Mouse (Mus musculus) kidney, embryonic 15.5 days (tissue): ENCODE results near the gene Adprhl2. TPM values are rescaled to one million over a fixed set of nuclear protein-coding genes. Genes with fewer than 3 reads are reported as not detected.
A peak's percentile ranks its signal among the peaks of the same experiment; 100 is the strongest.

ENCODE experiments used
- ATAC-seq: fragments of 200-750 bp; cut with Nextera tagmentation; replicated peaks from 2 replicates; pipeline ENCODE4 v1.8.0; 2017; ENCODE audit warnings: moderate TSS enrichment; ENCODE audit not compliant: low FRiP score
- H3K27ac ChIP-seq: fragments of 300-500 bp; sonication (generic); 2 replicates; pipeline ENCODE4 v1.5.1; 2015; ENCODE audit warnings: mild to moderate bottlenecking, inconsistent platforms
- H3K27me3 ChIP-seq: fragments of 300-500 bp; sonication (generic); 2 replicates; pipeline ENCODE4 v1.6.1; 2015; ENCODE audit warnings: inconsistent platforms
- H3K36me3 ChIP-seq: fragments of 300-500 bp; sonication (generic); 2 replicates; pipeline ENCODE4 v1.6.1; 2015; ENCODE audit warnings: inconsistent platforms
- H3K4me1 ChIP-seq: fragments of 300-500 bp; sonication (generic); 2 replicates; pipeline ENCODE4 v1.6.1; 2015; ENCODE audit warnings: inconsistent platforms
- H3K4me2 ChIP-seq: fragments of 300-500 bp; sonication (generic); 2 replicates; pipeline ENCODE4 v1.6.1; 2015; ENCODE audit warnings: moderate library complexity, mild to moderate bottlenecking, inconsistent platforms
- H3K4me3 ChIP-seq: fragments of 300-500 bp; sonication (generic); replicated peaks from 2 replicates; pipeline ENCODE4 v1.5.1; 2015; ENCODE audit warnings: mild to moderate bottlenecking, inconsistent platforms
- H3K9ac ChIP-seq: fragments of 300-500 bp; sonication (generic); 2 replicates; pipeline ENCODE4 v1.6.1; 2015; ENCODE audit warnings: mild to moderate bottlenecking, inconsistent platforms
- H3K9me3 ChIP-seq: fragments of 300-500 bp; sonication (generic); replicated peaks from 2 replicates; pipeline ENCODE4 v1.6.1; 2016; ENCODE audit warnings: inconsistent platforms
- WGBS: fragments of 180-500 bp; shearing (Covaris S2); methylation state at CpG from one replicate; pipeline ENCODE4 v1.1.7; 2015; ENCODE audit warnings: mixed read lengths; 5-methylcytosine and 5-hydroxymethylcytosine counted together
- polyA plus RNA-seq: library from polyadenylated mRNA; unstranded; fragments of >200 nt; fragmentation: Nextera tagmentation; extraction: Ambion mirVana; gene quantifications from 2 replicates; pipeline ENCODE4 v1.2.1, GENCODE M21; 2015

Gene Adprhl2
- 74.4 and 81.1 TPM in 2 replicates for polyA plus RNA-seq

DNA sequence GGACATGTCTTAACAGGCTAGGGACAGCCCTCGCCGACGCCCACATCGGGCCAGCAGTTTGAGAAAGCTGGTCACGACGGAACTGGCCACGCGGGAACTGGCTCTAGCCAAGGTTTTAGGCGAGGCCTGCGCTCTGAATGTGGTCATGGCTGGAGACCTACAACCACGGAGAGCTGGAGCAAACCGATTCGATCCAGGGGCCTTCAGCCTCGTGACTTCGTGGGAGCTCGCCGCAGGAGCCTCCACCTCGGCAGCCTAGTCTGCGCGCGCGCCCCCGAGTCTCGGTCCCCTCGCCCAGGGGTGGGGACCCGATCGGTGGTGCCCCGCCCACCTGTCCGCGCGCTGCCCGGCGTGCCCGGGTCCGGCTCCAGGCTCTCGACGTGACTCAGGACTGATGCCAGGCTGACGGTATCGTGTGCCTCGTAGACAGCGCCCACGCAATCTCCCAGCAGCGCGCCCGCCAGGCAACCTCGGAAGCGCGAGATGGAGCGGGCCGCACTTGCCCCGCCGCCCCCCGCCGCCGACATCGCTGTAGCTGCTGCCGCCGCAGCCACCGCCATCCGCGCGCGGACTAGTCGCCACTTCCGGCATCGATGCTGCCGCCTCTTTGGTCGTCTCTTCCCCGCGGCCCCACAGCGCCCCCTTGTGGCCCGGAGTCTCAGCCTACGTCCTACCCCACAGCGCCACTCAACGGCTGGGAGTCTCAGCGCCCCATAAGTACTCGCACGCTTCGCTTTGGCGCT, at the start of gene Adprhl2:
Gene Adprhl2 (minus strand): TSS at position 593 of the 743 bp plus-strand sequence.
- peak; percentile 74 for ATAC-seq
- Histone ChIP-seq H3K4me2 (peak within 1 kb of the TSS; percentile 85), H3K4me3 (peak within 1 kb of the TSS; percentile 92), H3K9ac (peak within 1 kb of the TSS; percentile 86), H3K27ac (peak within 1 kb of the TSS; percentile 87), H3K4me1 (peaks cover 34% of the 10 kb centered on the region), H3K36me3 (peaks cover 31% of the 10 kb centered on the region), H3K9me3 (no peaks in the 10 kb centered on the region), H3K27me3 (peaks cover 22% of the 10 kb centered on the region)
- WGBS: under 1% methylated on average over 80 of the region's 80 CpGs

DNA sequence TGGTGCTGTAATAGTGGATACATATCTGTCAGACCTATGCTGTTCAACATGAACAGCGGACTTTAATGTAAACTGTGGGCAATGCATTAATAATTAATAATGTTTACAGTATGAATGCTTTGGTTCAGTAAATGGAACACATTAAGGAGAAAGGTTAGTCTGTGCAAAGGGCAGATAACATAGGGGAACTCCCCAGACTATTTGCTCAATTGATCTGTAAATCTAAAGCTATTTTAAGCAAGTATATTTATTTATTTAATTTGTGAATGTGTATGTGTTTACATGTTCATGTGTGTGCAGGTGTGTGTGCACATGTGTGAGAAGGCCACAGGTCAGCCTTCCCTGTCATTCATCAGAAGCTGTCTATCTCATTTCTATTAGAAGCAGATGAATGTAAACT, 38.6 kb upstream of the Adprhl2 start:
- Histone ChIP-seq H3K27ac (no peak overlapping the region), H3K4me1 (no peaks in the 10 kb centered on the region), H3K4me3 (no peak overlapping the region), H3K27me3 (no peaks in the 10 kb centered on the region), H3K4me2 (no peak overlapping the region), H3K9ac (no peak overlapping the region), H3K36me3 (peaks cover 63% of the 10 kb centered on the region), H3K9me3 (no peaks in the 10 kb centered on the region)
- WGBS: 95% methylated on average over 1 of the region's 1 CpGs
- no peak for ATAC-seq

GRCm38 (mm10) chr4:126343451-126343850, 21.9 kb upstream of the Adprhl2 start:
- WGBS: 75% methylated on average over 4 of the region's 4 CpGs
- no peak overlapping the region for H3K4me2 ChIP-seq
- H3K27ac ChIP-seq: no peak overlapping the region
- peaks cover 40% of the 10 kb centered on the region for H3K36me3 ChIP-seq
- ATAC-seq: no peak
- H3K4me3 ChIP-seq: no peak overlapping the region
- no peaks in the 10 kb centered on the region for H3K27me3 ChIP-seq
- no peaks in the 10 kb centered on the region for H3K9me3 ChIP-seq
- H3K4me1 ChIP-seq: no peaks in the 10 kb centered on the region
- no peak overlapping the region for H3K9ac ChIP-seq

- Histone ChIP-seq H3K27ac (no peak overlapping the region), H3K4me1 (no peaks in the 10 kb centered on the region), H3K27me3 (no peaks in the 10 kb centered on the region), H3K36me3 (peaks cover 13% of the 10 kb centered on the region), H3K9ac (no peak overlapping the region), H3K4me2 (no peak overlapping the region), H3K9me3 (no peaks in the 10 kb centered on the region), H3K4me3 (no peak overlapping the region)
- 65% methylated on average over 4 of the region's 4 CpGs for WGBS
- ATAC-seq: no peak
Measured at GRCm38 (mm10) chr4:126339461-126339860, 18.0 kb upstream of the Adprhl2 start.

GRCm38 (mm10) chr4:126332358-126332757, 10.9 kb upstream of the Adprhl2 start:
- Histone ChIP-seq H3K4me3 (no peak overlapping the region), H3K27ac (no peak overlapping the region), H3K9ac (no peak overlapping the region), H3K9me3 (no peaks in the 10 kb centered on the region), H3K27me3 (no peaks in the 10 kb centered on the region), H3K4me1 (no peaks in the 10 kb centered on the region), H3K36me3 (no peaks in the 10 kb centered on the region), H3K4me2 (no peak overlapping the region)
- WGBS: 54% methylated on average over 3 of the region's 3 CpGs
- no peak for ATAC-seq

DNA sequence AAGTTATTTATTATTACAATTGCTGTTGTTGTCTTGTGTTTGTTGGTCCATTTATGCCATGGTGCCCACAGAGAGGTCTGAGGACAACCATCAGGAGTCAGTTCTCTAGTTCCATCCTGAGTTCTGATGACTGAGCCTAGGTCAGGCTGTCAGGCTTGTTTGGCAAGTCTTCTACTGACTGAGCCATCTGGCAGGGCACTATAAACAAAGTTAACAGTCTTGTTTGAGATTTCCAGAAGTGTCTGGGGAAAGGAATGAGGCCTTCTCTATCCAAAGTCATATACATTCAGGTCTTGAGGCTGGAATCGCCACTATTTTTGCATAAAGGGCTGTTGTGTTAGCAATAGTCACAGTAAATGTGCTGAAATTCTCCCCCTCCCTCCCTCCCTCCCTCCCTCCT, 10.2 kb upstream of the Adprhl2 start:
- no peaks in the 10 kb centered on the region for H3K27me3 ChIP-seq
- no peak overlapping the region for H3K9ac ChIP-seq
- H3K4me2 ChIP-seq: no peak overlapping the region
- H3K4me3 ChIP-seq: no peak overlapping the region
- H3K9me3 ChIP-seq: no peaks in the 10 kb centered on the region
- no peaks in the 10 kb centered on the region for H3K36me3 ChIP-seq
- H3K4me1 ChIP-seq: no peaks in the 10 kb centered on the region
- H3K27ac ChIP-seq: no peak overlapping the region
- 80% methylated on average over 1 of the region's 1 CpGs for WGBS
- no peak for ATAC-seq

GRCm38 (mm10) chr4:126330295-126330694, 8.8 kb upstream of the Adprhl2 start:
- H3K4me1 ChIP-seq: peaks cover 4% of the 10 kb centered on the region
- no peak overlapping the region for H3K27ac ChIP-seq
- H3K27me3 ChIP-seq: peaks cover 7% of the 10 kb centered on the region
- 89% methylated on average over 4 of the region's 4 CpGs for WGBS
- no peak overlapping the region for H3K9ac ChIP-seq
- H3K9me3 ChIP-seq: no peaks in the 10 kb centered on the region
- no peak overlapping the region for H3K4me3 ChIP-seq
- no peaks in the 10 kb centered on the region for H3K36me3 ChIP-seq
- no peak for ATAC-seq
- no peak overlapping the region for H3K4me2 ChIP-seq

DNA sequence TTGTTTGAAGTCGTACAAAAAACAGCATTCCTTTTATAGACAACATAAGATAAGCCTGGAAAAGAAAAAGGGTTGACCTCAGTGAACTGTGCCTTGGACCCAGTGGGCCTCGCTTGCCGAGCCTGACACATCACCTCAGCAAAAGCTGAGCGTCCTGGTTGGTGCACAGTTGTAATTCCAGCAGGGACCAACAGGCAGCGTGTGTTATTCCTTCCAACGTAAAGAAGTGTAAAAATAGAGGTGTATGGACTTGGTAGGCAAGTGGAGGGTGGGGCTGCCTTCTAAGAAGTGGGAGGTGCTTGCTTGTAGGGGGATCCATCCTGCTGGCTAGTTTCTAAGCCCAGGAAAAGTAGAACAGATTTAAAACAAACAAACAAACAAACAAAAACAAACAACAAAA, 4.5 kb upstream of the Adprhl2 start:
- Histone ChIP-seq H3K27ac (no peak overlapping the region), H3K4me1 (peaks cover 16% of the 10 kb centered on the region), H3K9ac (no peak overlapping the region), H3K4me2 (no peak overlapping the region), H3K4me3 (no peak overlapping the region), H3K27me3 (peaks cover 22% of the 10 kb centered on the region), H3K36me3 (no peaks in the 10 kb centered on the region), H3K9me3 (no peaks in the 10 kb centered on the region)
- no peak for ATAC-seq
- WGBS: 19% methylated on average over 6 of the region's 6 CpGs

DNA sequence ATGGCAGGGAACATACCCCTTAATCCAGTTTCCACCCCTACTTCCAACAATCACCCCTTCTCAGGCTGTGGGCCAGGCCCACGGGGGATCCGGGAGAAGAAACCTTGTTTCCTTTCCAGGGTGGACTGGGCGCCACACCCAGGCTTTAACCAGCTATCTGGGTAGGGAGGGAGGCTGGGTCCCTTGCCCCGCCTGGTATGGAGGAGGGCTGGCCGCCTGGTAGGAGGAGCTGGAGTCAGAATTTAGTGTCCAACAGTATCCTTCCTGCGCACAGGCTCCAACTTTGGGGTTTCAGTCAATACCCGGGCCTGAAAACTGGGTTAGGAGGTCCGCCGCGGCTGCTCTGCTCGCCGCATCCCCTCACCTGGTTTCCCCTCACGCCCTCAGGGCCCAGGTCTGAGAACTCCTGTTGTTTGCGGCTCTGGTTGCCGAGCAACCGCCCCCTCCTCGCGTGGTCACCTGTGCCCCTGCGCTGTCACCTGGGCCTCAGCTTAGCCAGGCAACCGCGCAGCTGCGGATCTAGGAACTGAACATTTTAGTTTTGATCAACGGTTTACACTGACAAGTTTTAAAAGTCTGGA, 3.9 kb upstream of the Adprhl2 start, which contains the start of gene Tekt2:
Gene Tekt2 (minus strand): TSS at position 408 of the 581 bp plus-strand sequence.
- peak within 1 kb of the TSS; percentile 55 for H3K4me2 ChIP-seq
- peaks cover 23% of the 10 kb centered on the region for H3K4me1 ChIP-seq
- 7% methylated on average over 23 of the region's 23 CpGs for WGBS
- no peaks in the 10 kb centered on the region for H3K9me3 ChIP-seq
- ATAC-seq: no peak
- peak within 1 kb of the TSS; percentile 27 for H3K4me3 ChIP-seq
- peaks cover 22% of the 10 kb centered on the region for H3K27me3 ChIP-seq
- 0 out of 2 replicates have a peak within 1 kb of the TSS, but pooled peaks have one; percentile 27 for H3K27ac ChIP-seq
- H3K36me3 ChIP-seq: no peaks in the 10 kb centered on the region
- H3K9ac ChIP-seq: no peak within 1 kb of the TSS

GRCm38 (mm10) chr4:126324861-126325260, 3.4 kb upstream of the Adprhl2 start:
- WGBS: 26% methylated on average over 13 of the region's 13 CpGs
- Histone ChIP-seq H3K4me3 (peak overlapping the region; percentile 27), H3K4me1 (peaks cover 28% of the 10 kb centered on the region), H3K4me2 (peak overlapping the region; percentile 55), H3K9ac (no peak overlapping the region), H3K27ac (0 out of 2 replicates have a peak overlapping the region, but pooled peaks have one; percentile 27), H3K36me3 (no peaks in the 10 kb centered on the region), H3K27me3 (peaks cover 22% of the 10 kb centered on the region), H3K9me3 (no peaks in the 10 kb centered on the region)
- ATAC-seq: no peak

DNA sequence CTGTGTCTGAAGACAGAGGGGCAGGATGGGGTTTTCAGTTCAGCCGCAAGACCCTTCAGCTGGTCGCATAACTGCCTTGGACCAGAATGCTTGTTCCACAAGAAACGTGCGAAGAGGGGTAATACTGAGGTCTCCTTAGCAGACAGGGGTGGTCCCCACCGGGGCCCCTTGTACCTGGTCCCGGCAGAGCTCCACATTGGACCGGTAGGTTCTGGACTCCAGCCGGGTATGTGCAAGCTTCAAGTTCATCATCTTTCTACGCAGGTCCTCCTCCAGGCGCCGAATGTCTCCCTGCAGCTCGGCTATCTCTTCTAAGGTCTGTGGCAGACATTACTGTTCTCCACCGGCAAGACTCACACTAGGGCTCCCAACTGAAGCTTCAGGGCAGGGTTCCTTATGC, 1.1 kb upstream of the Adprhl2 start:
- H3K4me1 ChIP-seq: peaks cover 30% of the 10 kb centered on the region
- 96% methylated on average over 13 of the region's 13 CpGs for WGBS
- H3K9ac ChIP-seq: no peak overlapping the region
- H3K27ac ChIP-seq: no peak overlapping the region
- H3K9me3 ChIP-seq: no peaks in the 10 kb centered on the region
- H3K4me3 ChIP-seq: no peak overlapping the region
- ATAC-seq: no peak
- H3K36me3 ChIP-seq: peaks cover 18% of the 10 kb centered on the region
- peaks cover 22% of the 10 kb centered on the region for H3K27me3 ChIP-seq
- no peak overlapping the region for H3K4me2 ChIP-seq

DNA sequence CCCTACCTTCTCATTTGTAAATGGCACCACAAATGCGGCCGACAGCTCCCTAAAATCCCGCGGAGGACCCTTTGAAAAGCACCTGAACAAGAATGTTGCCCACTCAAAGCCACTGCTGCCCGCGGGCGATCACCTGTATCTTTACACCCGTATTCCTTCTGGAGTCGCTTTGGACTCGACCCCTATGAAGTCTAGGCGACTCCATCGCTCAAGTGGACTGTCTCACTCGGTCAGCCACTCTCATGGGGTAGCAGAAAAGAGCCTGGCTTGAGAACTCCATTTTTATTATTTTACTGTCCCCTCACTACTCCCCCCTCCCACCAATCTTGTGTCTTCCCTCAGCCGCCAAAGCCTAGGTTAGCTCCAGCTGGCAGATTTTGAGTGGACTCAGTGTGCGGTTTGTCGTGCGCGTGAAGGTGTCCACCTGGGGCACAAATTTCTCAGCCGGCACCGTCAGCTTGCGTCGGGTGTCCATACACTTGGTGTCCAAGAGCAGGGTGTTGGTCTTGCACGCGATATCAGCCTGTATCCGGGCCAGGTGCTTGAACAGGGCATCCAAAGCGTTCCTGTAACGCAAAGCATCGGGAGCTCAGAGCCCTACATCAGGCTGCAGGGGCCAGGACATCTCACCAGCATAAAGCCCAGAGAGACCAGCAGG, 480 bp upstream of the Adprhl2 start:
- H3K4me1 ChIP-seq: peaks cover 30% of the 10 kb centered on the region
- peak overlapping the region; percentile 86 for H3K9ac ChIP-seq
- H3K27ac ChIP-seq: no peak overlapping the region
- no peaks in the 10 kb centered on the region for H3K9me3 ChIP-seq
- WGBS: 55% methylated on average over 28 of the region's 28 CpGs
- H3K27me3 ChIP-seq: peaks cover 22% of the 10 kb centered on the region
- H3K4me2 ChIP-seq: peak overlapping the region; percentile 85
- ATAC-seq: peak; percentile 43
- H3K36me3 ChIP-seq: peaks cover 24% of the 10 kb centered on the region
- peak overlapping the region; percentile 92 for H3K4me3 ChIP-seq
